Mouse (Mus musculus): Measurements from ENCODE around the gene Rnf40. TPM values are rescaled to one million over a fixed set of nuclear protein-coding genes. Genes with fewer than 3 reads are reported as not detected.
"Not testable (repeated sequence)": the region's sequence is repeated elsewhere in the genome, so short reads cannot be mapped to it uniquely, and the experiment has no call there.

The Rnf40 gene
- polyA plus RNA-seq, 1 experiment from 2014 or later: 35.9 TPM

DNA sequence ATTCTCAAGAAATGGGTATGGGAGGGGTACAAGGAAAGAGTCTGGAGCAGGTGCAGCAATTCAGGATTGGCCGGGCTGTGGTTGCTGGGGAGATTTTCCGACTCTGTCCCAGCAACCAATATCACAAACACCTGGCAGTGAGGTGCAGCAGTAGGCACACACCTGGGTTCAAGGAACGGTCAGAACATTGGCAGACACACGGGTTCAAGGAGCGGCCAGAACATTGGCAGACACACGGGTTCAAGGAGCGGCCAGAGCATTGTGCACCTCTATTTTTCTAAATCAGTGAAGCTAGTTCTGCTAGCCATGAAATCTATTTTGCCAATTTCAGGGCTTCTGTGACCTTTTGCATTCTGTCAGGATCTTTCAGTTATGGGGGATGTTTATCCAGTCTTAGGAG is 59.0 kb downstream of the Rnf40 start:
- H3K36me3 ChIP-seq (ENCODE audit: control insufficient read depth, insufficient read depth, low read length); ATAC-seq (ENCODE audit: low read depth); H3K4me1 ChIP-seq (ENCODE audit: control insufficient read depth, insufficient read depth, low read length); H3K27me3 ChIP-seq (replicated peaks; ENCODE audit: control insufficient read depth, insufficient read depth, low read length); H3K9ac ChIP-seq (ENCODE audit: low read depth, low read length); H3K4me3 ChIP-seq (ENCODE audit: low read depth, low read length); H3K27ac ChIP-seq (replicated peaks; ENCODE audit: low read depth, low read length); H3K4me2 ChIP-seq (ENCODE audit: low read depth, low read length); DNase-seq (ENCODE audit: low spot score); H3K9me3 ChIP-seq (ENCODE audit: control insufficient read depth, low read length): not testable (repeated sequence)
- WGBS: 87% methylated on average over 7 of the region's 7 CpGs

DNA sequence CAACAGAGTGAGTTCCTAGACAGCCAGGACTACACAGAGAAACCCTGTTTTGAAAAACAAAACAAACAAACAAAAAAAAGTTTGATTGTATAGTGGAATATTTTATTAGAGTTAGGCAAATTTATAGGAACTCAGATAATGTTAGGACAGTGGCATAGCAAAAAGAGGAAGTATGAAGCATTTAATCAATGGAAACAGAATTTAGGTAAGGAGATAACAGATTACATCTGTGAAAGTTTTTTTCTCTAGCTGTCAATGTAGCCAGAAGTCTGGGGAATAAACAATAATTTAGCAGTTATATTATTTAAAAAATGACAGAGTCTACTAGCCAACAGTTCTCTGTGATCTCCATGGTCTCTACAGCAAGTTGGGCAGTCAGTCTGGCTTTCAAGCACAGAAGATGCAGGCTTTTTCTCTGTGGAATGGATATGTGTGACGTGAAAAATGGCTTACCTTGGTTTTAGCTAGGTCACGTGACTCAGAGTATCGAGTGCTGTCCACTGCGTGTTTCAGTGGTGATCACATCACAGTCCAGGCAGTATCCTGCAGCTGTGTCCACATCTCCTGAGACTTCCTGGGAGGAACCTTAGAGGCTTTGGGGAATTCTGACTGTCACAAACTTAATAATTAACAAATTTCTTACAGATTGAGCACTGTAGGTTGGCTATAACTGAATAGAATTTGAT is 60.1 kb downstream of the Rnf40 start:
- H3K4me1 ChIP-seq (ENCODE audit: control insufficient read depth, insufficient read depth, low read length): no peaks in the 10 kb centered on the region
- no peak overlapping the region for H3K4me3 ChIP-seq (ENCODE audit: low read depth, low read length)
- no peaks in the 10 kb centered on the region for H3K9me3 ChIP-seq (ENCODE audit: control insufficient read depth, low read length)
- no peaks in the 10 kb centered on the region for H3K27me3 ChIP-seq (replicated peaks; ENCODE audit: control insufficient read depth, insufficient read depth, low read length)
- H3K9ac ChIP-seq (ENCODE audit: low read depth, low read length): no peak overlapping the region
- ATAC-seq (ENCODE audit: low read depth): no peak
- H3K36me3 ChIP-seq (ENCODE audit: control insufficient read depth, insufficient read depth, low read length): no peaks in the 10 kb centered on the region
- H3K4me2 ChIP-seq (ENCODE audit: low read depth, low read length): no peak overlapping the region
- no peak for DNase-seq (ENCODE audit: low spot score)
- H3K27ac ChIP-seq (replicated peaks; ENCODE audit: low read depth, low read length): no peak overlapping the region
- WGBS: 59% methylated on average over 4 of the region's 4 CpGs

DNA sequence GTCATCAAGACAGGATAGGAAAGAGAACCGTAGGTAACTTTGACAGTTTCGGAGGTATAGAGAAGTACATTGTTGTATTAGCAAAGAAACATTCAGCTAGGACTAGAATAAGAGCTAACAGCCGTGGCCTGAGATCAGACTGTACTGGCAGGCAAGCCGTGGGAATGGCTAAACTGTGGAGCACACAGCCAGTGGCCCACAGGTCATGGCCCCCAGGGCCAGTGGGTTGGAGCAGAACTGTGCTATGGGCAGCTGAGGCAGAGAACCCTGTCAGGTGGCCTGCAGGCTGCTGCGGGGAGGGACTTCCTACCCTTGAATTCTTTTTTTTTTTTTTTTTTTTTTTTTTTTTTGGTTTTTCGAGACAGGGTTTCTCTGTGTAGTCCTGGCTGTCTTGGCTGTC is 60.6 kb downstream of the Rnf40 start:
- WGBS: 71% methylated on average over 6 of the region's 6 CpGs
- DNase-seq (ENCODE audit: low spot score): no peak
- no peaks in the 10 kb centered on the region for H3K4me1 ChIP-seq (ENCODE audit: control insufficient read depth, insufficient read depth, low read length)

DNA sequence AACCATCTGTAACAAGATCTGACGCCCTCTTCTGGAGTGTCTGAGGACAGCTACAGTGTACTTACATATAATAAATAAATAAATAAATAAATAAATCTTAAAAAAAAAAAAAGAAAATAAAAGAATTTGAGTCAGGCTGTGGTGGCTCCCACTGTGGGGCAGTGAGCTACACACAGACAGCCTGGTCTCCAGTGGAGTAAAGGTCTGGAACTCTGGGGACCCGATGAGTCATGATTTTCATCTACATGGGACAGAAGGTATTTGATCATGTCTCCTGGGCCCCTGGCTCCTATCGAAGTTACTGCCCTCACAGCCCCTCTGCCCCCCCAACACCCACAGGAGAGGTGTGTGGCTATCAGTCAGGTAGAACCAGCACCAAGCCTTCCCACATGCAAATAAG is 63.1 kb downstream of the Rnf40 start:
- Histone ChIP-seq H3K9me3 (ENCODE audit: control insufficient read depth, low read length) (no peaks in the 10 kb centered on the region), H3K4me3 (ENCODE audit: low read depth, low read length) (no peak overlapping the region), H3K4me1 (ENCODE audit: control insufficient read depth, insufficient read depth, low read length) (no peaks in the 10 kb centered on the region), H3K4me2 (ENCODE audit: low read depth, low read length) (peak overlapping the region; percentile 48), H3K36me3 (ENCODE audit: control insufficient read depth, insufficient read depth, low read length) (no peaks in the 10 kb centered on the region), H3K27me3 (replicated peaks; ENCODE audit: control insufficient read depth, insufficient read depth, low read length) (no peaks in the 10 kb centered on the region), H3K9ac (ENCODE audit: low read depth, low read length) (peak overlapping the region; percentile 47; the same call in 1 of the 2 replicates), H3K27ac (replicated peaks; ENCODE audit: low read depth, low read length) (no peak overlapping the region)
- no peak for DNase-seq (ENCODE audit: low spot score)
- 59% methylated on average over 2 of the region's 3 CpGs for WGBS
- no peak for ATAC-seq (ENCODE audit: low read depth)

More for the DNA sequence above, 60.6 kb downstream of the Rnf40 start:
- Histone ChIP-seq H3K9ac (ENCODE audit: low read depth, low read length) (no peak overlapping the region), H3K27me3 (replicated peaks; ENCODE audit: control insufficient read depth, insufficient read depth, low read length) (no peaks in the 10 kb centered on the region), H3K9me3 (ENCODE audit: control insufficient read depth, low read length) (no peaks in the 10 kb centered on the region), H3K27ac (replicated peaks; ENCODE audit: low read depth, low read length) (no peak overlapping the region), H3K4me3 (ENCODE audit: low read depth, low read length) (no peak overlapping the region), H3K36me3 (ENCODE audit: control insufficient read depth, insufficient read depth, low read length) (no peaks in the 10 kb centered on the region), H3K4me2 (ENCODE audit: low read depth, low read length) (no peak overlapping the region)
- no peak for ATAC-seq (ENCODE audit: low read depth)

DNA sequence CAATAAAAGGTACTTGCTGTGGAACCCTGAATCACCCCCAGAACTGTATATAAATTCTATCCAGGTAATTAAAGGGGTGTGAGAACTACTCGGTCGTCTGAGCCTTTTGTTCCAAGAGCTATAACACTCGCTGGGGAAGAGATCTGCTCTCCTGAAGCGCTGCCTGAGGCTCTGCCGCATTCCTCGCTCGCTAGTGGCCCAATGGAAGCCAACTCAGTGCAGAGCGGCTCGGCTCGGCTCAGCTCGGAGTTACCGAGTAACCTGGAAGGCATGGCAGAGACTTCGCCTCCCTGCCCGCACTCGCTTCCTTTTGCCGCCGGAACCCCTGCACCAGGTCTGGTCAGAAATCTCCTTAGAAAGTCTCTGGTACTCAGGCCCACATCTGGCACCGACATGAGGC is 63.5 kb downstream of the Rnf40 start:
- H3K9me3 ChIP-seq (ENCODE audit: control insufficient read depth, low read length): no peaks in the 10 kb centered on the region
- DNase-seq (ENCODE audit: low spot score): peak; percentile 53
- no peaks in the 10 kb centered on the region for H3K27me3 ChIP-seq (replicated peaks; ENCODE audit: control insufficient read depth, insufficient read depth, low read length)
- H3K9ac ChIP-seq (ENCODE audit: low read depth, low read length): peak overlapping the region; percentile 47
- ATAC-seq (ENCODE audit: low read depth): peak; percentile 78
- no peaks in the 10 kb centered on the region for H3K36me3 ChIP-seq (ENCODE audit: control insufficient read depth, insufficient read depth, low read length)
- 5% methylated on average over 18 of the region's 18 CpGs for WGBS
- H3K4me1 ChIP-seq (ENCODE audit: control insufficient read depth, insufficient read depth, low read length): no peaks in the 10 kb centered on the region
- H3K4me2 ChIP-seq (ENCODE audit: low read depth, low read length): peak overlapping the region; percentile 48
- H3K4me3 ChIP-seq (ENCODE audit: low read depth, low read length): peak overlapping the region; percentile 17
- H3K27ac ChIP-seq (replicated peaks; ENCODE audit: low read depth, low read length): no peak overlapping the region; the same call in 1 of the 2 replicates

DNA sequence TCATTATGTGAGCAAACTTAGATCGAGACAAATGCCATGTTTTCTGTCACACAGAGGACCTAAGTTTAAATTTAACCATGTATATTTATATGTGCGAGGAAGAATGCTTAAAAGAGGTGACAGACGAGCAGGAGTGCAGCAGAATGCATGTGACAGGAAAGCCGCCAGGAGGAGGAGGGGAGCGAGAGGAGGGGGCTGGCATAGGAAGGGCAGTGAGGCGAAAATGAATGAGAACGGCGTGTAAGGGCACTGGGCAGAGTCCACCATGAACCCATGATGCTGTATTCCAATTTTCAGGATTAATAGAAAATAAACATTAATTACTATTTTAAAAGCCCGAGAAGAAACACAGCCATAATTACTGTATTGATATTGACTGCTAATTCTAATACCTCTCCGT is 65.8 kb downstream of the Rnf40 start:
- no peak overlapping the region for H3K4me3 ChIP-seq (ENCODE audit: low read depth, low read length)
- no peaks in the 10 kb centered on the region for H3K9me3 ChIP-seq (ENCODE audit: control insufficient read depth, low read length)
- no peak overlapping the region for H3K4me2 ChIP-seq (ENCODE audit: low read depth, low read length)
- DNase-seq (ENCODE audit: low spot score) (no peak), ATAC-seq (ENCODE audit: low read depth) (no peak)
- H3K9ac ChIP-seq (ENCODE audit: low read depth, low read length): no peak overlapping the region
- H3K36me3 ChIP-seq (ENCODE audit: control insufficient read depth, insufficient read depth, low read length): no peaks in the 10 kb centered on the region
- no peak overlapping the region for H3K27ac ChIP-seq (replicated peaks; ENCODE audit: low read depth, low read length)
- no peaks in the 10 kb centered on the region for H3K4me1 ChIP-seq (ENCODE audit: control insufficient read depth, insufficient read depth, low read length)
- no peaks in the 10 kb centered on the region for H3K27me3 ChIP-seq (replicated peaks; ENCODE audit: control insufficient read depth, insufficient read depth, low read length)
- 78% methylated on average over 10 of the region's 10 CpGs for WGBS

Other genes starting within 250 kb of the Rnf40 start
- 5.2 and 5.9 TPM in 2 replicates for gene Zfp768, start 243.2 kb upstream of the Rnf40 start, polyA plus RNA-seq (2014; fragmentation: Nextera tagmentation; extraction: Ambion mirVana)
- 4.9 and 7.3 TPM in 2 replicates for gene Zfp747, start 212.7 kb upstream of the Rnf40 start, polyA plus RNA-seq (2014; fragmentation: Nextera tagmentation; extraction: Ambion mirVana)
- 5.7 and 5.9 TPM in 2 replicates for gene 9130019O22Rik, start 201.6 kb upstream of the Rnf40 start, polyA plus RNA-seq (2014; fragmentation: Nextera tagmentation; extraction: Ambion mirVana)
- gene E430018J23Rik, start 195.1 kb upstream of the Rnf40 start, polyA plus RNA-seq (2014; fragmentation: Nextera tagmentation; extraction: Ambion mirVana): 5.6 and 6.7 TPM in 2 replicates
- gene Zfp764, start 181.9 kb upstream of the Rnf40 start, polyA plus RNA-seq (2014; fragmentation: Nextera tagmentation; extraction: Ambion mirVana): 6.8 and 8.3 TPM in 2 replicates
- gene Zfp688, start 166.7 kb upstream of the Rnf40 start, polyA plus RNA-seq (2014; fragmentation: Nextera tagmentation; extraction: Ambion mirVana): 17.0 and 20.7 TPM in 2 replicates
- 7.1 and 7.6 TPM in 2 replicates for gene Zfp689, start 139.6 kb upstream of the Rnf40 start, polyA plus RNA-seq (2014; fragmentation: Nextera tagmentation; extraction: Ambion mirVana)
- gene Prr14, start 129.2 kb upstream of the Rnf40 start, polyA plus RNA-seq (2014; fragmentation: Nextera tagmentation; extraction: Ambion mirVana): 40.4 and 41.9 TPM in 2 replicates
- 14.3 and 15.0 TPM in 2 replicates for gene Fbrs, start 109.6 kb upstream of the Rnf40 start, polyA plus RNA-seq (2014; fragmentation: Nextera tagmentation; extraction: Ambion mirVana)
- 41.5 and 42.0 TPM in 2 replicates for gene Srcap, start 76.8 kb upstream of the Rnf40 start, polyA plus RNA-seq (2014; fragmentation: Nextera tagmentation; extraction: Ambion mirVana)
- gene Gm42715, start 69.2 kb upstream of the Rnf40 start, polyA plus RNA-seq (2014; fragmentation: Nextera tagmentation; extraction: Ambion mirVana): 12.2 and 13.2 TPM in 2 replicates
- gene Tmem265, start 27.4 kb upstream of the Rnf40 start, polyA plus RNA-seq (2014; fragmentation: Nextera tagmentation; extraction: Ambion mirVana): 4.1 and 5.3 TPM in 2 replicates
- 35.2 TPM in 2 replicates for gene Phkg2, start 15.4 kb upstream of the Rnf40 start, polyA plus RNA-seq (2014; fragmentation: Nextera tagmentation; extraction: Ambion mirVana)
- 9.9 and 10.4 TPM in 2 replicates for gene Ccdc189, start 172 bp upstream of the Rnf40 start, polyA plus RNA-seq (2014; fragmentation: Nextera tagmentation; extraction: Ambion mirVana)
- gene Zfp629, start 27.0 kb downstream of the Rnf40 start, polyA plus RNA-seq (2014; fragmentation: Nextera tagmentation; extraction: Ambion mirVana): 13.0 and 17.9 TPM in 2 replicates
- gene Bcl7c, start 120.2 kb downstream of the Rnf40 start, polyA plus RNA-seq (2014; fragmentation: Nextera tagmentation; extraction: Ambion mirVana): 84.2 and 86.6 TPM in 2 replicates
- 20.9 and 23.8 TPM in 2 replicates for gene Ctf1, start 124.0 kb downstream of the Rnf40 start, polyA plus RNA-seq (2014; fragmentation: Nextera tagmentation; extraction: Ambion mirVana)
- 0.14 and 0.35 TPM in 2 replicates for gene Ctf2, start 143.4 kb downstream of the Rnf40 start, polyA plus RNA-seq (2014; fragmentation: Nextera tagmentation; extraction: Ambion mirVana)
- 3.0 and 3.8 TPM in 2 replicates for gene Fbxl19, start 155.8 kb downstream of the Rnf40 start, polyA plus RNA-seq (2014; fragmentation: Nextera tagmentation; extraction: Ambion mirVana)
- 10.4 and 11.9 TPM in 2 replicates for gene Orai3, start 181.0 kb downstream of the Rnf40 start, polyA plus RNA-seq (2014; fragmentation: Nextera tagmentation; extraction: Ambion mirVana)
- 23.0 and 24.1 TPM in 2 replicates for gene Setd1a, start 187.9 kb downstream of the Rnf40 start, polyA plus RNA-seq (2014; fragmentation: Nextera tagmentation; extraction: Ambion mirVana)
- 0.43 TPM in 1 of 2 replicates, not detected in the other for gene Gm49388, start 196.8 kb downstream of the Rnf40 start, polyA plus RNA-seq (2014; fragmentation: Nextera tagmentation; extraction: Ambion mirVana)
- 22.2 and 23.5 TPM in 2 replicates for gene Hsd3b7, start 211.8 kb downstream of the Rnf40 start, polyA plus RNA-seq (2014; fragmentation: Nextera tagmentation; extraction: Ambion mirVana)
- gene Stx4a, start 235.5 kb downstream of the Rnf40 start, polyA plus RNA-seq (2014; fragmentation: Nextera tagmentation; extraction: Ambion mirVana): 28.0 and 38.1 TPM in 2 replicates
- 3.4 and 5.2 TPM in 2 replicates for gene Stx1b, start 235.8 kb downstream of the Rnf40 start, polyA plus RNA-seq (2014; fragmentation: Nextera tagmentation; extraction: Ambion mirVana)